Mouse (Mus musculus) splenic B cell, adult 2 months (primary cell): ENCODE measurements around the gene Prpf19.

Source experiments
- DNase-seq: peaks from one replicate; pipeline ENCODE4 v3.0.0-alpha.2; 2011; ENCODE audit warnings: low read depth, low spot score
- H3K27me3 ChIP-seq: 2 replicates; pipeline ENCODE4 v1.6.1; 2012; ENCODE audit warnings: mild to moderate bottlenecking, low read length, moderate library complexity, mixed read lengths; ENCODE audit not compliant: control insufficient read depth, poor library complexity, insufficient read depth, severe bottlenecking
- H3K36me3 ChIP-seq: 2 replicates; pipeline ENCODE4 v1.6.1; 2012; ENCODE audit warnings: mild to moderate bottlenecking, low read length, moderate library complexity, mixed read lengths; ENCODE audit not compliant: control insufficient read depth, poor library complexity, insufficient read depth, severe bottlenecking

Gene Prpf19

GRCm38 (mm10) chr19:10878201-10878837, 16.7 kb upstream of the Prpf19 start:
- DNase-seq, result no peak
- Histone ChIP-seq H3K36me3 (peaks cover under 1% of the 10 kb centered on the region; the same call in 1 of the 2 replicates), H3K27me3 (no peaks in the 10 kb centered on the region)

GRCm38 (mm10) chr19:10880085-10880974, 14.7 kb upstream of the Prpf19 start:
- Histone ChIP-seq H3K27me3 (no peaks in the 10 kb centered on the region), H3K36me3 (no peaks in the 10 kb centered on the region)
- DNase-seq, result peak; percentile 91

DNA sequence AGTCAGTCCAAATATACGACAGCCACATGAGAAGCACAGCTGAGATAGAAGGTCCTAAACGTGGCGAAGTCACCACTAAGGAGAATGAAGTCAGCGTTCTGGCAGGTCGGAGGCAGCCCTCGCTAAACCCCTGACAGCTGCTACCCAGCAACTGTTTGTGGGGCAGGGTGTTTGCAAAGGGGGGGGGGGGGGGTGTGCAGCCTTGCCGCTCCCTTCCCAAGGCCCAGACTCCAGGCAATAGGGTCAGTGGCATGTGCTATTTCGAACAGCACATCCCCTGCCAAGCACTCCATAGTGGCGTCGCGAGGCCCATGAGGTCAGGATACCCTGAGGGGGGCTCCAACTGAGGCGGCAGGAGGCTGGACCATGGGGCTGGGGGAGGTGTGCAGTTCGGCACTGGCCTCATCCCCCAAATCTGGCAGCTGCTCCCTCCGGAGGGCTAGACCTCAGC, 14.0 kb upstream of the Prpf19 start:
- DNase-seq, result peak; percentile 35
- Histone ChIP-seq H3K27me3 (no peaks in the 10 kb centered on the region), H3K36me3 (no peaks in the 10 kb centered on the region)

- peak; percentile 92 for DNase-seq
- Histone ChIP-seq H3K36me3 (no peaks in the 10 kb centered on the region), H3K27me3 (no peaks in the 10 kb centered on the region)
Measured at GRCm38 (mm10) chr19:10881426-10882154, 13.4 kb upstream of the Prpf19 start, which contains the start of gene Tmem109. Gene Tmem109 (minus strand): TSS chr19:10882001.

DNA sequence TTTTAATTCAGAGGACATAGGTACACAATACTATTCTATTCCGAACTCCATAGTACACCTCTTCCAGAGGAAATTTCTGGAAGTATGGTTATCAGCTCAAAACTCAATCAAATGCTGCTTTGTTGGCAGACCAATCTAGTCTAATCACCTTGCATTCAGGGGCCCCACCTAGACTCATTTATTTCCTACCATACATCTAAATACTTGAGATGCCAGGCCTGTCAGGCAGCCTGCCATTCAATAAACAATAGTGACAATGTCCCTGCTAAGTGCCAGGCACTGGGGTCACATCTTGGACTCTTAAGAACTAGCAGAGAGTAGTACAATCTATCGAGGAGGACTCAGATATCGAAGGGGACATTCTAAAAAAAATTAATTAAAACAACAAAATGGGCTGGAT, 2.8 kb upstream of the Prpf19 start:
- H3K27me3 ChIP-seq, result no peaks in the 10 kb centered on the region
- H3K36me3 ChIP-seq, result no peaks in the 10 kb centered on the region
- no peak for DNase-seq

DNA sequence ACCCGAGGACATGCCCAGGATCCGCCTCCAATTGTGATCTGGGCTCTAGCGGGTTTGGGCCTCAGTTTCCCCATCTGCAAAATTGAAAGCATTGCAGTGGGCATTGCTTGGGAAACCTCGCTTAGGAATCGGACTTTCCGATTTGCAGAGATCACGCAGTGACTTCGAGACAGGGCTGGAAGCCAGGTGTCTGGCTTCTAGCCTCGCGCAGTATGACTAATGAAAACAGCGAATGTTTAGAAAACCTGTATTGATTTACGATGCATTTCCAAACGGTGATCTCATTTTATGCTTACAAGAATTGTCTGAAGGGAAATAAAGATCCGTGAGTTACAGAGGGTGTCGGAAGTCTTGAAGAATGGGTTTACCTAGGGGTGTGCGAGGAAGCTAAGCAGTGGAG, 677 bp downstream of the Prpf19 start:
- no peak for DNase-seq
- Histone ChIP-seq H3K27me3 (no peaks in the 10 kb centered on the region), H3K36me3 (peaks cover 12% of the 10 kb centered on the region; the same call in 1 of the 2 replicates)

GRCm38 (mm10) chr19:10896849-10897248, 1.8 kb downstream of the Prpf19 start:
- H3K36me3 ChIP-seq, result peaks cover 14% of the 10 kb centered on the region; the same call in 1 of the 2 replicates
- DNase-seq, result no peak
- no peaks in the 10 kb centered on the region for H3K27me3 ChIP-seq

DNA sequence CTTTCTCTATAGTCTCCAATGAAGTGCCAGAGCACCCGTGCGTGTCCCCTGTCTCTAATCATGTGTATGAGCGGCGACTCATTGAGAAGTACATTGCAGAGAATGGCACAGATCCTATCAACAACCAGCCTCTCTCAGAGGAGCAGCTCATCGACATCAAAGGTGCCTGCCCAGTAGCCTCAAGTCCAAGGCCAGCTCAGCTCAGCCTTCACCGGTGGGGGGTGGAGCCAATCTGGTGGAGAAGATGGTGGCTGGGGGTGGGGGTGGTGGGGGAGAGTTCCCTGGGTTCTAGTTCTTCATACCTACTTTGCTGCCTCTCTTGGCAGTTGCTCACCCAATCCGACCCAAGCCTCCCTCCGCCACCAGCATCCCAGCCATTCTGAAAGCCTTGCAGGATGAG, 2.5 kb downstream of the Prpf19 start:
- peaks cover 19% of the 10 kb centered on the region for H3K36me3 ChIP-seq
- no peaks in the 10 kb centered on the region for H3K27me3 ChIP-seq
- no peak for DNase-seq

- no peak for DNase-seq
- Histone ChIP-seq H3K27me3 (no peaks in the 10 kb centered on the region), H3K36me3 (peaks cover 22% of the 10 kb centered on the region)
Measured at GRCm38 (mm10) chr19:10900315-10900714, 5.3 kb downstream of the Prpf19 start.

DNA sequence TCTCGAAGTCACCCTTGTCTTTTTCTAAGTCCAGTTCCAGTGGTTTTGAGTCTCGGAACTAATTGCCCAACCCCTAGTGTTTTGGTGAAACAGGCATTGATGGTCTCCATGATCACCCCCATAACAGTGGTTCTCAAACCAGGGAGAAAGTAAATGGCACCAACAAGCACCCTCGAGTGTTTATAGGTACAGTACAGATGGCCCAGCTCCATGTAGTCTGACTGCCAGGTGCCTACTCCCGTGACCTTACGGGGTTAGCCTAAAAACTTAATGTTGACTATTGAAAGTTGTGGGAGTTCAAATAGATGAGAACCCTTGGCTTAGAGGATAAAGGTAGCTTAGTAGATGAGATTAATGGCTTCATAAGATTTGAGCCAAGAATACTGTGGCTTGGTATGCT, 6.0 kb downstream of the Prpf19 start:
- no peak for DNase-seq
- peaks cover 22% of the 10 kb centered on the region for H3K36me3 ChIP-seq

GRCm38 (mm10) chr19:10904512-10904911, 9.5 kb downstream of the Prpf19 start:
- H3K27me3 ChIP-seq, result no peaks in the 10 kb centered on the region
- H3K36me3 ChIP-seq, result peaks cover 12% of the 10 kb centered on the region
- no peak for DNase-seq

More for the DNA sequence above, 6.0 kb downstream of the Prpf19 start:
- no peaks in the 10 kb centered on the region for H3K27me3 ChIP-seq

DNA sequence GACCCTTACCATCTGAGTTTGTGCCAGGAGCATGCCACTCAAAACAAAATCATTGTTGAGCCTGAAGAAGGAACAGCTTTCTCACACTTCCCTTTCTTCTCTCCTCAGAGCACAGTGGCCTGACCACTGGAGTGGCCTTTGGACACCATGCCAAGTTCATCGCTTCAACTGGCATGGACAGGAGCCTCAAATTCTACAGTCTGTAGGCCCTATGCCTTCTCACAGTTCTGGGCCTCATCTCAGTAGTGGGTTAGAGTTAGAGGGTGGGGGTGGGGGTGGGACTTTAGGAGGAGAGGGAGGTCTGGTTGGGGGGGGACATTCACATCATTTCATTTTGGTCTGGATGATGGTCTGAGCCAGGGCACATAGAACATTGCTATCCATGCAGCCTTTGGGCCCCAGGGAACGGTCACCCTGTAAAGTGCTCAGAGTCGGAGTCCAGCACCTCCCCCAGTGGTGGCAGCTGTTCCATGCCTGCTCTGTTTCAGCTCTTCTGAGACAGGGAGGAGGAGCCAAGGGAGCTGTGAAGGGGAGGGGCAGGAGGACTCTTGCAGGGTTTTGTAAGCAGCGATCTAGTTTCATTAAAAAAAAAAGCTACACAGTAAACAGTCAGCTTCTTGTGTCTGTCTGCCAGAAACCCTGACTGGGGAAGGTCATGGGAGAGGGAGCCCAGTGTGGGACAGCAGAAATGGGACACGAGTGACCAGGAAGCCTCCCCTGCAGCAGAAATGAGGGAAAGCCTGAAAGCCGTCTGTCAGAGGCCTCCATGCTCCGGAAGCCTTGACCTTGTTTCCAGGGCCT, 10.1 kb downstream of the Prpf19 start:
- H3K36me3 ChIP-seq, result peaks cover 11% of the 10 kb centered on the region
- H3K27me3 ChIP-seq, result no peaks in the 10 kb centered on the region
- DNase-seq, result no peak

DNA sequence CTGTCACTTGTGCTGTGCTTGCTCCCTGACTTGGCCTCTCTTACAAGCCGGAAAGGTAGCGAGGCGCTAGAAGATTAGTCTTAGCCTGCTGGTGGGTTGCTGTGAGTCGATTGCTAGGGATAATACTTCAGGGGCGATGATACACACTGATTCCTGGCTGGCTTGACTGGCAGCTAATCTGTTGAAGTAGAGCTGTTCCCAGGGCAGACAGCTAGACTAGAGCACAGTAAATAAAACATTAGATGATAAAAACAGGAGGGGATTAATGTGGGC, 10.6 kb downstream of the Prpf19 start:
- Histone ChIP-seq H3K27me3 (no peaks in the 10 kb centered on the region), H3K36me3 (peaks cover 9% of the 10 kb centered on the region)
- no peak for DNase-seq

DNA sequence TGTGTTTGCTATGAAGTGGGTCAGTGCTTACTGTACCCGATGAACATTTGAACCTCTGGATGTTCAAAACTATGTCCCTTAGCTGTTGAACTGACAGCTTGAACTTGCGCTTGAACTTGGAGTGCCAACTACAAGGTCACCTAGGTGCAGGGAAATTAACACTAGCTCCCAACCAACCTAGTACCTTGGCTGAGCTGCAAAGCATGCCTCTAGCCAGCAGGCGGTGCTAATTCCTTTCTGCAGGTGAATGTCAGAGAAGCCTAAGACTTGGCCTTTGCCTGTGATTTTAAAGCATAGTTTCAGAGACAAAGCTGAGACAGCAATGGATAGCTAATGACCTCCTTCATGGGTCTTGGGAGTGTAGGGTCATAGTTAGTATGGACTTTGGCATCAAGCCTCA, 12.9 kb downstream of the Prpf19 start:
- Histone ChIP-seq H3K27me3 (no peaks in the 10 kb centered on the region), H3K36me3 (peaks cover 2% of the 10 kb centered on the region; the same call in 1 of the 2 replicates)
- peak; percentile 72 for DNase-seq
